Mouse (Mus musculus): ENCODE data around the gene Naa80.

Gene Naa80

GRCm38 (mm10) chr9:107578587-107578986 is at the start of gene Naa80:
Naa80 (plus strand) TSS chr9:107578887.
- no peak for DNase-seq (ENCODE audit: low read depth, low spot score)

- peak; percentile 100 for DNase-seq (ENCODE audit: low read depth, low spot score)
Measured at GRCm38 (mm10) chr9:107533791-107534407, 44.8 kb upstream of the Naa80 start, which contains the start of gene Tmem115. Tmem115 (plus strand) TSS chr9:107533945.

DNA sequence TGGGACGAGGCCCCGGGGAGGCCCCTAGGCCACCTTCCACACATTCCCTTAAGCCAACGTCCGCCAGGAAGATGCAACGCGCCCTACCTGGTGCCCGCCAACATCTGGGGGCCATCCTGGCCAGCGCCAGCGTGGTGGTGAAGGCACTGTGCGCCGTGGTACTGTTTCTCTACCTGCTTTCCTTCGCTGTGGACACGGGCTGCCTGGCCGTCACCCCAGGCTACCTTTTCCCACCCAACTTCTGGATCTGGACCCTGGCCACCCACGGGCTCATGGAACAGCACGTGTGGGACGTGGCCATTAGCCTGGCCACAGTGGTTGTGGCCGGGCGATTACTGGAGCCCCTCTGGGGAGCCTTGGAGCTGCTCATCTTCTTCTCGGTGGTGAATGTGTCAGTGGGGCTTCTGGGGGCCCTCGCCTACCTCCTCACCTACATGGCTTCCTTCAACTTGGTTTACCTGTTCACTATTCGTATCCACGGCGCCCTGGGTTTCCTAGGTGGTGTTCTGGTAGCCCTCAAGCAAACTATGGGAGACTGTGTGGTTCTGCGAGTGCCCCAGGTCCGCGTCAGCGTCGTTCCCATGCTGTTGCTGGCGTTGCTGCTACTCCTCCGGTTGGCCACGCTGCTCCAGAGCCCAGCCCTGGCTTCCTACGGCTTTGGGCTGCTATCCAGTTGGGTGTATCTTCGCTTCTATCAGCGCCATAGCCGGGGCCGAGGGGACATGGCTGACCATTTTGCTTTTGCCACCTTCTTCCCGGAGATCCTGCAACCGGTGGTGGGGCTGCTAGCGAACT is 44.1 kb upstream of the Naa80 start:
- peak; percentile 49 for DNase-seq (ENCODE audit: low read depth, low spot score)

DNA sequence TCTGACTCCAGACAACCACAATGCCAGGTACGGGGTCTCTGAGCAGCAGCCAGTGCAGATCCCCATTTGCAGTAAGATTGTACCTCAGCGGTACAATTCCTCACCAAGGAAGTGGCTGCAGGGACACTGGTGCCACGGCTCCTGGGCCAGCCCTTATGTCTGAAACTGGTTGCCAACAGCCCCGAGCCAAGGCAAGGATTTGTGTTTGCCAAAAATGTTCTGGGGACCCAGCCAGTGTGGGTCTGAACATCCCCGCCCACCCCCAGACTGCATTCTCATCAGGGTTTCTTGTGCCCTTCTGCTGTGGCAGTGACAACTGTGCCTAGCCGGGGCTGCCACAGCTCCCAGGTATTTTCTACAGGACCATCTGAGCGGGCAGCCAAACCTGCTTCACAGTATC is 40.5 kb upstream of the Naa80 start:
- DNase-seq (ENCODE audit: low read depth, low spot score): peak; percentile 61

DNA sequence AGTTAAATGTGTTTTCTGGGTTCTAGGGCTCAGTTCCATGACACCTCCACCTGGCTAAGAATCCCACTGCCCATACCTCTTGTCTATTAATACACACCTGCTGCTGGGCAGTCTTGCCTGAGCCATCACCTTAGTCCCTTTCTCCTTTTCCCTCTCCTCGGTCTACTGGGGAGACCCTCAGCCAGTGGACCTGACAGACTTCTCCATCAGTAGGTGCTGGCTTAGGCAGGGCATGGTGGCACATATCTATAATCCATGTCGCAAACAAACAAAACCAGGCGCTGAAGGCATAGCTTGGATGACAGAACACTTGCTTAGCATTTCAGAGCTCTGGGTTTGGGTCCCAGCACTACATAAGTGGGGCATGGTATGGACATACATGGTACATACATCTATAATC is 40.0 kb upstream of the Naa80 start:
- no peak for DNase-seq (ENCODE audit: low read depth, low spot score)

DNA sequence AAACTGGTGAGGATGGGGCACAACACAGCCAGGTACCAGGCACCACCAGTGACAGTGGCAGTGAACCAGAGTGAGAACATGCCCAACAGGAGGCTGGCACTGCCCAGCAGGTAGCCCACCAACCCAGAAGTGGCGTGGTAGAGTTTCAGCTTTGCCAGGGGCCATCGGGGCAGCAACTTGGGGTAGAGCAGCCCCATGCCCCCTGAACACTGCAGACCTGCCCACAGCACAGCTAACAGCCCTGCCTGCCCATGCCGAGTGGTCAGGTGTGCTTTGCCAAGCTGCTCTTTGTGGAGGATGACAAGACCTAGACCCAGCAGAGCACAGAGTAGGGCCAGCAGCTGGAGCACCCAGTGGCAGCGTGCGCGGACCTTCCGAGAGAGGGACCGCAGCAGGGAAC is 38.7 kb upstream of the Naa80 start:
- no peak for DNase-seq (ENCODE audit: low read depth, low spot score)

DNA sequence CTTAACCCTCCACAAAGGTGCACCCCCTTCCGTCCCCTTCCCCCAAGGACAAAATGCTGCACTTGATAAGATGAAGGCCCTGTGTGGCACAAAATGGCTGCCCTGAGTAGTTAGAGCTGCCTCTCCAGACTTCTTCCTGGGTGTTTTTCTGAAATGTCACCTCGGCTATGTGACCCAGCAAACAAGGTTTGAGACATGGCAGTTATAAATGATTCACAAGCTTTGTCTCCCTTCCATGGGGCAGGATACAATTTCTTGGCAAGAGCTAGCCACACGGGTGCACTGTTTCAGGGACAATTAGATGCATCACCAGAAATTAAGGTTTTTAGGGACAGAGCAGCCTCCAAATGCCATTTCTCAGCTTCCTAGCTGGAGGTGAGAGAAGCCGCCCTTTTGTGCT is 38.3 kb upstream of the Naa80 start:
- no peak for DNase-seq (ENCODE audit: low read depth, low spot score)

- no peak for DNase-seq (ENCODE audit: low read depth, low spot score)
Measured at GRCm38 (mm10) chr9:107541005-107541404, 37.7 kb upstream of the Naa80 start.

GRCm38 (mm10) chr9:107541474-107542351 is 37.0 kb upstream of the Naa80 start, which contains the start of the genes Cyb561d2 and Nprl2:
Cyb561d2 (minus strand) TSS chr9:107542193.
Nprl2 (plus strand) TSS chr9:107542226.
- DNase-seq (ENCODE audit: low read depth, low spot score): peak; percentile 97

DNA sequence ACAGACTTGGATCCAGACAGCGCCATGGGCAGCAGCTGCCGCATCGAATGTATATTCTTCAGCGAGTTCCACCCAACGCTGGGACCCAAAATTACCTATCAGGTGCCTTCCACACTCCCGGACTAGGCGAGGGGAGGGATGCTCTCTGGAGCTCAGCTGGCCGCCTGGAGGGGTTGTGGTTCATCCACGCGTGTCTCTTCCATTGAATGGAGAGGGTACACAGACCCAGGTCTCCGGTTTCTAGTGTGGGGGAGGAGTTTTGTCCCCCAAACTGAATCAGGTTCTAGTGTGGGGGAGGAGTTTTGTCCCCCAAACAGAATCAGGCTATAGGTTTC is 36.4 kb upstream of the Naa80 start:
- DNase-seq (ENCODE audit: low read depth, low spot score): no peak

DNA sequence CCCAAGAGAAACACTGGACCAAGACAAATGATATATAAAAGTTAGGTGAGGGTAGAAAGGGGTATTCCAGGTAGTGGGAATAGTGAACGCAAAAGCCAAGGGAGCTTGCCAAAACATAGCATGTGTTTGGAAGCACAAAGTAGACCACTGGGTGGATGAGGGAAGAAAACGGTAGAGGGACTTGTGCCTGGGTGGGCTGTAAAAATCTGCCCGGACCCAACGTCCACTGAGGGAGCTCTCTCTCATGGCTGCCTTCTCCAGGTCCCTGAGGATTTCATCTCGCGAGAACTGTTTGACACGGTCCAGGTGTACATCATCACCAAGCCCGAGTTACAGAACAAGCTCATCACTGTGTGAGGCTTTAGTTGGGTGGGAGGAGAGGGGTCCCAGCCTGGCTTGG is 36.0 kb upstream of the Naa80 start:
- no peak for DNase-seq (ENCODE audit: low read depth, low spot score)

- no peak for DNase-seq (ENCODE audit: low read depth, low spot score)
Measured at GRCm38 (mm10) chr9:107543299-107543698, 35.4 kb upstream of the Naa80 start.

DNA sequence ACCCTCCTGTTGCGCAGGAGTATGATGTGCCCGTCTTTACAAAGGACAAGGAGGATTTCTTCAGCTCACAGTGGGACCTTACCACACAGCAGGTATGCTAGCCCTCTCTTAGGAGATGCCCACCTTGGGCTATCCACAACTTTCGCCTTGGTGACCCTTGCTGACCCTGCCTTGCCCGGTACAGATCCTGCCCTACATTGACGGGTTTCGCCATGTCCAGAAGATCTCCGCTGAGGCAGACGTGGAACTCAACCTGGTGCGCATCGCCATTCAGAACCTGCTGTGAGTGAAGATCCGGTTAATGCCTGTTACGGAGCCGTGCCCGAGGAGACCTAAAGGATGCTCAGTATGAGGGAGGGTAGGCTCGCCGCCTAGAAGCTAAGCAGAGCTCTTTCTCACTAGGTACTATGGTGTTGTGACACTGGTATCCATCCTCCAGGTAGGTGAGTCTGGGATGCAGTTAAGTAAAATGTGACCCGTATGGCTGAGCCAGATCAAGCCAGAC is 34.4 kb upstream of the Naa80 start:
- DNase-seq (ENCODE audit: low read depth, low spot score): no peak

GRCm38 (mm10) chr9:107544729-107545128 is 34.0 kb upstream of the Naa80 start:
- DNase-seq (ENCODE audit: low read depth, low spot score): no peak

DNA sequence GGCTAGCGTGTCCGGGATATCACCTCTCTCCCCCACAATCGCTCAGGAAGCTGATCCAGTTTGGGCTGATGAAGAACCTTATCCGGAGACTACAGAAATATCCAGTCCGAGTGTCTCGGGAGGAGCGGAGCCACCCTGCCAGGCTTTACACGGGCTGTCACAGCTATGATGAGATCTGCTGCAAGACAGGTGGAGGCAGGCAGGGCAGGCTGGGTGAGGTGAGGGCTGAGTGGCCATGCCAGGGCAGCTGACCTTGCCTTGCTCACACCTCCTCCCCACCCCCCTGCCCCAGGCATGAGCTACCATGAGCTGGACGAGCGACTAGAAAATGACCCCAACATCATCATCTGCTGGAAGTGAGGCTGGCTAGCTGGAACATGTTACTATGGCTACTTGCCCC is 33.5 kb upstream of the Naa80 start:
- no peak for DNase-seq (ENCODE audit: low read depth, low spot score)

GRCm38 (mm10) chr9:107545602-107546001 is 33.1 kb upstream of the Naa80 start:
- DNase-seq (ENCODE audit: low read depth, low spot score): peak; percentile 84

DNA sequence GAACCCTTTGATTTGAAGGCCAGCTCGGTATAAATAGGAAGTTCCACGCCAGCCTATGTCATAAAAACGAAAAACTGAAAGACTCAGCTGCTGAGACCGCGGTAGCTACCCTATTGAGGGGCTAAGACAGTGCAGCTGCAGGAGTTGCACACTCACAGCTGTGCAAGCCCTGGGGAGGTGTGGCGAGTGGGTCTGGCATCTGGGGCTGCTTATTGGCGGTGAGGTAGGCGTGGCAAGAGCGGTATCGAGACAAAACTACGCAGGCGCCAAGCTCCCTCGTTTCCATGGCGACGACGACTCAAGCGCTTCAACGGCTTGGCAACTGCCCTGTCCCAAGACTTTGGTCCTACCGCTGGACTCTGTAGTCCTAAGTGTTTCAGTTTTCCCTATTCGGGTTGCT is 31.7 kb upstream of the Naa80 start, which contains the start of gene Zmynd10:
Zmynd10 (plus strand) TSS at position 273 of the 400 bp plus-strand sequence.
- peak; percentile 94 for DNase-seq (ENCODE audit: low read depth, low spot score)

DNA sequence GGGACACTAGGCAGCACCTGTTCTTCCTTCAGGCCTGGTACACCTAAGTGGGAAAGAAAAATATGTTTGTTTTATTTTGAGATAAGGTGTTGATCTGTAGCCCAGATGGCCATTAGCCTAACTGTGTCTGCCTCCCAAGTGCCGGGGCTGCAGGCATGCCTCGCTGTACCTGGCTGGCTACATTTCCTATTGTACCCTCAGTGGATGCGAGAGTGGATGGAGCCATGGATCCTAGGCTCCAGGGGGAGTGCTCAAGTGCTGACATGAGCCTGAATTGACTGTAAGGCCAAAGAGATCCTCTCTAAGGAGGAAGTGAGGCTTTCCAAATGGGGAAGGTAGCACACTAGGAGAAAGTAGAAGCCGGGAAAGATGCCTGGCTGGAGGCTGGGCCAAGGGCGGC is 30.7 kb upstream of the Naa80 start:
- DNase-seq (ENCODE audit: low read depth, low spot score): no peak

DNA sequence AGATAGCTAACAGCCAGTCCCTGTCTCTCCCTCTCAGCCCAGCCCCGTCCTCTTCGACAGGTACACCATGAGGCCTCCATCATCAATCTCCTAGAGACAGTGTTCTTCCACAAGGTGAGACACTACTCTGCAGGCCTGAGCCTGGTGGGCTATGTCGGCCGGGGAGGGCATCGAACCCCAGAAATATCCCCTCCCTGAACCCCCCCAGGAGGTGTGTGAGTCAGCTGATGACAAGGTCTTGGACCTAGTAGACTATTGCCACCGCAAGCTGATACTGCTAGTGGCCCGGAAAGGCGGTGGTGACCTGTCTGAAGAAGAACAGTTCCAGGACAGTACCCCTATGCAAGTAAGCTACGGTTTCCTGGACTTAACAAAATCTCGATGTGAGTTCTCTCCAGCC is 29.9 kb upstream of the Naa80 start:
- DNase-seq (ENCODE audit: low read depth, low spot score): no peak

- DNase-seq (ENCODE audit: low read depth, low spot score): no peak
Measured at GRCm38 (mm10) chr9:107549297-107550074, 29.2 kb upstream of the Naa80 start.

GRCm38 (mm10) chr9:107550491-107551116 is 28.1 kb upstream of the Naa80 start:
- DNase-seq (ENCODE audit: low read depth, low spot score): no peak

All from brain, adult 2 months (tissue).